Mouse (Mus musculus) liver, embryonic 15.5 days (tissue): Measurements from ENCODE around the gene Nemp2. TPM values are rescaled to one million over a fixed set of nuclear protein-coding genes. Genes with fewer than 3 reads are reported as not detected.
"Not testable (repeated sequence)": the region's sequence is repeated elsewhere in the genome, so short reads cannot be mapped to it uniquely, and the experiment has no call there.

Source experiments
- ATAC-seq: fragments of 200-750 bp; cut with Nextera tagmentation; 2 replicates; pipeline ENCODE4 v1.8.0; 2017; ENCODE audit warnings: moderate number of reproducible peaks, mild to moderate bottlenecking, moderate library complexity; ENCODE audit not compliant: insufficient read depth
- H3K27ac ChIP-seq: fragments of 300-500 bp; sonication (generic); replicated peaks from 2 replicates; pipeline ENCODE4 v1.5.1; 2015; ENCODE audit warnings: mild to moderate bottlenecking, inconsistent platforms
- H3K27me3 ChIP-seq: fragments of 300-500 bp; sonication (generic); 2 replicates; pipeline ENCODE4 v1.6.1; 2015; ENCODE audit warnings: mild to moderate bottlenecking, inconsistent platforms
- H3K36me3 ChIP-seq: fragments of 300-500 bp; sonication (generic); replicated peaks from 2 replicates; pipeline ENCODE4 v1.6.1; 2015; ENCODE audit warnings: moderate library complexity, mild to moderate bottlenecking, inconsistent platforms
- H3K4me1 ChIP-seq: fragments of 300-500 bp; sonication (generic); replicated peaks from 2 replicates; pipeline ENCODE4 v1.6.1; 2015; ENCODE audit warnings: inconsistent platforms
- H3K4me2 ChIP-seq: fragments of 300-500 bp; sonication (generic); 2 replicates; pipeline ENCODE4 v1.6.1; 2015; ENCODE audit warnings: moderate library complexity, mild to moderate bottlenecking, inconsistent platforms
- H3K4me3 ChIP-seq: fragments of 300-500 bp; sonication (generic); replicated peaks from 2 replicates; pipeline ENCODE4 v1.5.1; 2015; ENCODE audit warnings: mild to moderate bottlenecking, inconsistent platforms
- H3K9ac ChIP-seq: fragments of 300-500 bp; sonication (generic); 2 replicates; pipeline ENCODE4 v1.6.1; 2015; ENCODE audit warnings: moderate library complexity, mild to moderate bottlenecking, inconsistent platforms
- H3K9me3 ChIP-seq: fragments of 300-500 bp; sonication (generic); replicated peaks from 2 replicates; pipeline ENCODE4 v1.6.1; 2016; ENCODE audit warnings: inconsistent platforms
- WGBS: fragments of 180-500 bp; shearing (Covaris S2); methylation state at CpG from one replicate; pipeline ENCODE4 v1.1.7; 2015; ENCODE audit warnings: mixed read lengths; ENCODE audit not compliant: insufficient replicate concordance; 5-methylcytosine and 5-hydroxymethylcytosine counted together
- polyA plus RNA-seq: library from polyadenylated mRNA; unstranded; fragments of >200 nt; fragmentation: Nextera tagmentation; extraction: Ambion mirVana; gene quantifications from 2 replicates; pipeline ENCODE4 v1.2.1, GENCODE M21; 2015

Nemp2 gene
- polyA plus RNA-seq, 1 experiment from 2014 or later = 1.3 TPM

GRCm38 (mm10) chr1:52694456-52694855, 64.0 kb downstream of the Nemp2 start:
- not testable (repeated sequence) for H3K4me1 ChIP-seq, ATAC-seq, H3K9me3 ChIP-seq, H3K27me3 ChIP-seq, H3K27ac ChIP-seq, H3K4me3 ChIP-seq, H3K4me2 ChIP-seq, H3K9ac ChIP-seq, H3K36me3 ChIP-seq
- WGBS = 81% methylated on average over 13 of the region's 13 CpGs

Other genes with a start within 250 kb of the Nemp2 start
- 15.5 and 18.2 TPM in 2 replicates for gene Nab1, start 130.0 kb upstream of the Nemp2 start, polyA plus RNA-seq
- gene Mfsd6, start 96.8 kb downstream of the Nemp2 start, polyA plus RNA-seq = 0.51 and 0.67 TPM in 2 replicates
- gene Inpp1, start 187.0 kb downstream of the Nemp2 start, polyA plus RNA-seq = 5.2 and 5.8 TPM in 2 replicates
- gene Hibch, start 214.2 kb downstream of the Nemp2 start, polyA plus RNA-seq = 13.8 and 15.9 TPM in 2 replicates